Mouse (Mus musculus) bone marrow macrophage, adult 2 months (primary cell): ENCODE measurements around the gene Gdpd1.

Source experiments
- CTCF ChIP-seq: IDR thresholded peaks from 2 replicates; pipeline ENCODE4 v1.5.1; 2012; ENCODE audit warnings: low read depth, mild to moderate bottlenecking, low read length, moderate library complexity
- POLR2A ChIP-seq: IDR thresholded peaks from 2 replicates; pipeline ENCODE4 v1.6.1; 2012; ENCODE audit warnings: mild to moderate bottlenecking, low read depth, low read length, borderline replicate concordance

DNA sequence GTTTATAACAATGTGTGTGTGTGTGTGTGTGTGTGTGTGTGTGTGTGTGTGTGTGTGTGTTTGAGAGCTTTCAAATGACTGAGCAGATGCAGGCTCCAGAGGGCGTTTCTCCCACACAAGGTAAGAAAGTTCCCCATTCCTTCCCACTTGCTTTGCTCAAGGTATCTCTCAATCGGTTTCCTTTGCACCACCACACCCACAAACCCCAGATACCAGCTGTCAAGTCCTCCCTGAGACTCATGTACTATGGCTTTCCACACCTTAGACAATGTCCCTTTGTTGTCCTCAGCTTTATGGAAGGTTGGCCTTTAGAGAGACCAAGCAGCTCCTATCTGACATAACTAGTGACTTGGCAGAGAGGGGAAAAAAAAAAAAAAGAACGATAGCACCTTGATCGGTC lies 51.1 kb downstream of the Gdpd1 start:
- TF ChIP-seq POLR2A = no peak
- no peak for TF ChIP-seq CTCF
